Mouse (Mus musculus): Measurements from ENCODE around the gene Ddx49. TPM values are rescaled to one million over a fixed set of nuclear protein-coding genes. Genes with fewer than 3 reads are reported as not detected.

The Ddx49 gene
- total RNA-seq (2021) = 10 to 100 TPM; 49.0 to 53.0 TPM
- long read RNA-seq, transcript Ddx49-201 (13 exons, 2,137 nt) = major isoform, 21 of 33 reads
- long read RNA-seq, partial matches to known transcripts = 0 of 33 reads
- long read RNA-seq, other reads (novel, unspliced or antisense) = 12 of 33 reads

- DNase-seq (ENCODE audit: low spot score in 2 of 2) = peak; percentile 93 to 94
Observed at GRCm38 (mm10) chr8:70302358-70302890, at the start of gene Ddx49, which contains the start of gene Cope. TSS of gene Ddx49 (minus strand) at chr8:70302489. TSS of gene Cope (plus strand) at chr8:70302518.

DNA sequence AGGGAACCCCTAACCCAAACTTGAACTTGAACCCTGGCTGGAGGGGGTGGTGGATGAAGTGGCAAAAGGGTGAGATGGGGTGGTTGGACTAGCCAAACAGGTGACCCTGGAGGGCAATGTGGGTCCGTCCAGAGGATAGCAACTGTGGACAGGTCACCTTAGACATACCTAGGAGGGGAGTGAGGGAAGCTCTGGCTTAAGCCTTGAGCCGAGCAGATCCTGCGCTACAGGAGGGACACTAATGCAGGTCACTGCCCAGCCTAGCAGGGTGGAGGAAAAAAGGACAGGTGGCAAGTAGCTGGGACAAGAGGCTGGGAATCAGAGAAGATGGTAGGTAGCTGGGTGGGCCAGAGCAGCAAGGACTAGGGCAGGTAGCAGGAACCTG lies 49.7 kb upstream of the Ddx49 start:
- DNase-seq (ENCODE audit: low spot score in 2 of 2) = no peak

- DNase-seq (ENCODE audit: low spot score in 2 of 2) = no peak
Observed at GRCm38 (mm10) chr8:70351035-70351999, 49.0 kb upstream of the Ddx49 start.

GRCm38 (mm10) chr8:70347860-70348420 lies 45.7 kb upstream of the Ddx49 start:
- no peak for DNase-seq (ENCODE audit: low spot score in 2 of 2)

DNA sequence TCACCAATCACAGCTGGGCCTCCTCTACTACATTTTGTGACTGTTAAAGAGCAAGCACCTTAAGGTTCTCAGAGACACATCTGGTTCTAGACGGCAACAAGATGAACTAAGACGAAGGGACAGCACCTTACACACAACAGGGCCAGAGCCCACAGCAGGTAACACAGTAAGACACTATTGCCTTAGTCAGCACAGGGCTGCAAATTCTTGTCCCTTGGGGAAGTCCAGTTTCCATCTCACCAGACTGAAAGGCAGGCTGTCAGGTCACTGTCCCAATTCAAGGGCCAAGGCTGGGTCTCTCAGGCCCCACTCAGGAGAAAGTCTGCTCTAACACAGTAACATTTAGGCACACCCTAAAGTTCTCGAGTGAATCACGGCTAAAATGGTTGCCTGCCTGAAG lies 45.2 kb upstream of the Ddx49 start:
- DNase-seq (ENCODE audit: low spot score in 2 of 2) = no peak

DNA sequence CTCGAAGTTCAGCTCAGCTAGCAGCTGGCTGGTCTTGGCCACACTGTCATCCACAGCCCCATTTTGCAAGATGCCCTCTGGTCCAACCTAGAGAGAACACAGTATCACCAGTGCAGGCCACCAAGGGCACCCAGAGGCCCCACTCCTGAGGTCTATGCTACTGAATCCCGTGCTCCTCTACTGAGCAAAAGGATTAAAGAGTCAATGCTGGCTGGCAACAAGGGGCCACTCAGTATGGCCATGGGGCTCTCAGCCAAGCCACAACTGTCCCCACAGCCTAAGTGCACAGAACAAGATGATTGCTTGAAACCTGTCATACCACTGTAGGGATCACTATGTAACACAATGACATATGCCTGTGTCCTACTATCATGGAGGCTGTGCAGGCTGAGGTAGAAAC lies 42.0 kb upstream of the Ddx49 start:
- no peak for DNase-seq (ENCODE audit: low spot score in 2 of 2)

DNA sequence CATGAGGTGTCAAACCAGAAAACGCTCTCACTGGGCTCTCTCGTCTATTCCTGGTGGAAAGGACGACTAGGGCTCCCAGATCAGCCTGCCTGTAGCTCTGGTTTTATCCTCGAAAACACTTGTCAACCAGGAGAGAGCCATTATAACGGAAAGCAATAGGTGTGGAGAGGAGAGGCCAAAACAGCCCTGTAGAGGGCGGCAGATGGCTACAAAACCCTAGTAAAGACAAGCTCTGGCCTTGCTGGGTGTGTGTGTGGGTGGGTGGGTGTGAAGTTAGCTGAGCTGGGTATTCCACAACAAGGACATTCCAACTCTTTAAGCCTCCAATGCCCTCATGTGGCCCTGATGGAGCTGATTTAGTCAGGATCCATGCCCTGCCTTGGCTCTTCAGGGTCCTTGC lies 41.4 kb upstream of the Ddx49 start:
- peak; percentile 67 to 77 for DNase-seq (ENCODE audit: low spot score in 2 of 2)

DNA sequence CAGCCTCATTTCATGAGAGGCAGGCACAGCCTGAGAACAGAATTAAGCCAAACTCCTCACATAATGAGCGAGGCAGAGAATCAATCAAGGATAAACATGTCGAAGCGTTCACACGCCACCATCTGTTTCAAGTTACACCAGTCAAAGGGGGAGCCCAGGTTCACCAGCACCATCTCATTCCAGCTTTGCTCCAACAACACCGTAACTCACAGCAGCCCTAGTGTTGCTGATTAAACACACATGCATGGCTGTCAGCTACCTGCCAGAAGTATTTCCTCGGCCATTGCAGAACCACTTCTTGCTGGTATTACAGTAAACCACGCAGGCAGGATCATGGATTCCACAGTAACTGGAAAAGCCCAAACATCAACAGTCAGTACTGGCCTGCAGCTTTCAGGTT lies 40.8 kb upstream of the Ddx49 start:
- no peak for DNase-seq (ENCODE audit: low spot score in 2 of 2)

GRCm38 (mm10) chr8:70342007-70342406 lies 39.7 kb upstream of the Ddx49 start:
- no peak for DNase-seq (ENCODE audit: low spot score in 2 of 2)

DNA sequence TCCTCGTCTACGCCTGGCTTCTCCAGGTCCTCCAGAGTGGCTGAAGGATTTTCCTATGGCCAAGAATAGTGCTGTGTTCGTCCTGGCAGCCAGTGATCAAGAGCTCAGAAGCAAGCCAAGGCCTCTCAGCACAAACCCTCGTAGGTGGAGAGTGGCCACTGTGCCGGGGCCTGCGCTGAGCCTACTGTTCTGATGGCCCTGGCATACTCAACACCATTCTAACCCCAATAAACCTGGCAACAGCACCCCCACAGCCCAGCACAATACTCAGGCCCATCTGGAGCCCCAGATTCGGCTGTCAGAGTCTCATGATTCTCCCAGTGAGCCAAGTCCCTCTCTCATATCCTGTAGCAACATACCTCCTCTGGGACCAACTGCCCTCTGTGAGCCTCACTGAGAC lies 38.4 kb upstream of the Ddx49 start:
- DNase-seq (ENCODE audit: low spot score in 2 of 2) = no peak

DNA sequence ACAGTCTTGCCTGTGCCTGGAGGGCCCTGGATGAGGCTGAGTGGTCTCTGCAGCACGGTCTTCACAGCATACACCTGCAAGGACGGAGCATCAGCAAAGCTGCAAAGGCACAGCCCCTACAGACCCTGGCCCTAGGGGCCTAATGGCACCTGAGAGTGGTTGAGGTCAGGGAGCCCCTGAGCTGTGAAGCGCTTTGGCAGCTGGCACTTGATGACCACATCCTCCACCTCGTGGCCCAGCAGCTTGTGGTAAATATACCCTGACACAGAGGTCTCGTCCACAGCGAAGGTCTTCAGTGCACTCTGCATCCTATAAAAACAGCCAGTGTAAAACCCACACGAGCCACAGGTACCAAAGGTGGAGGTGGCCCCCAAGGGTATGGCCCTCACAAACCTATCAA lies 36.6 kb upstream of the Ddx49 start:
- DNase-seq (ENCODE audit: low spot score in 2 of 2) = no peak

DNA sequence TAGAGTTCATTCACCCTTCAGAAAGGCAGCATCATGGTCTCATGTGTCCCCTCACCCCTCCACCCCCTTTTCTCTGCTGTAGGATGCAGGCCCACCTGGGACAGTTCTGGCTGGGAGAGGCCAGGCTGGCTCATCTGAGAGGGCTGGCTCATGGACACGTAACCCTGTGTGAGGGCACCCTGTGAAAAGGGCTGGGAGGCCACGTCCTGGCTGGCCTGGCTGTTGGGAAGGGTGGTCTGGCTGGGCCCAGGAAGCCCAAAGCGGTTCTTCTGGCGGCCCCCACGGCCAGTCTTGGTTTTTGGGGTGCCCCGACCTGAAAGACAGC lies 30.6 kb upstream of the Ddx49 start:
- DNase-seq (ENCODE audit: low spot score in 2 of 2) = no peak

GRCm38 (mm10) chr8:70332070-70332877 lies 30.0 kb upstream of the Ddx49 start:
- DNase-seq (ENCODE audit: low spot score in 2 of 2) = peak; percentile 85 to 88

GRCm38 (mm10) chr8:70331526-70331925 lies 29.2 kb upstream of the Ddx49 start:
- peak in 1 of 2 experiments; percentile 56 for DNase-seq (ENCODE audit: low spot score in 2 of 2)

DNA sequence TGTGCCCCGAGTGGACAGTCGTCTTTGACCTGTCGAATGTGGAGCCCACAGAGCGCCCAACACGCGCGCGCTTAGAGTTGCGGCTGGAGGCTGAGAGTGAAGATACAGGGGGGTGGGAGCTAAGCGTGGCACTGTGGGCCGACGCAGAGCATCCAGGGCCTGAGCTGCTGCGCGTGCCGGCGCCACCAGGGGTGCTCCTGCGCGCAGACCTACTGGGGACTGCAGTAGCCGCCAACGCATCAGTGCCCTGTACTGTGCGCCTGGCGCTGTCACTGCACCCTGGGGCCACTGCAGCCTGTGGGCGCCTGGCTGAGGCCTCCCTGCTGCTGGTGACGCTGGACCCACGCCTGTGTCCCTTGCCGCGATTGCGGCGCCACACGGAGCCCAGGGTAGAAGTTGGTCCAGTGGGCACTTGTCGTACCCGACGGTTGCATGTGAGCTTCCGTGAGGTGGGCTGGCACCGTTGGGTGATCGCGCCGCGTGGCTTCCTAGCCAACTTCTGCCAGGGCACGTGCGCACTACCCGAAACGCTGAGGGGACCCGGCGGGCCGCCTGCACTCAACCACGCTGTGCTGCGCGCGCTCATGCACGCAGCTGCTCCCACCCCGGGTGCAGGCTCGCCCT lies 28.6 kb upstream of the Ddx49 start:
- DNase-seq (ENCODE audit: low spot score in 2 of 2) = peak; percentile 81 to 86

DNA sequence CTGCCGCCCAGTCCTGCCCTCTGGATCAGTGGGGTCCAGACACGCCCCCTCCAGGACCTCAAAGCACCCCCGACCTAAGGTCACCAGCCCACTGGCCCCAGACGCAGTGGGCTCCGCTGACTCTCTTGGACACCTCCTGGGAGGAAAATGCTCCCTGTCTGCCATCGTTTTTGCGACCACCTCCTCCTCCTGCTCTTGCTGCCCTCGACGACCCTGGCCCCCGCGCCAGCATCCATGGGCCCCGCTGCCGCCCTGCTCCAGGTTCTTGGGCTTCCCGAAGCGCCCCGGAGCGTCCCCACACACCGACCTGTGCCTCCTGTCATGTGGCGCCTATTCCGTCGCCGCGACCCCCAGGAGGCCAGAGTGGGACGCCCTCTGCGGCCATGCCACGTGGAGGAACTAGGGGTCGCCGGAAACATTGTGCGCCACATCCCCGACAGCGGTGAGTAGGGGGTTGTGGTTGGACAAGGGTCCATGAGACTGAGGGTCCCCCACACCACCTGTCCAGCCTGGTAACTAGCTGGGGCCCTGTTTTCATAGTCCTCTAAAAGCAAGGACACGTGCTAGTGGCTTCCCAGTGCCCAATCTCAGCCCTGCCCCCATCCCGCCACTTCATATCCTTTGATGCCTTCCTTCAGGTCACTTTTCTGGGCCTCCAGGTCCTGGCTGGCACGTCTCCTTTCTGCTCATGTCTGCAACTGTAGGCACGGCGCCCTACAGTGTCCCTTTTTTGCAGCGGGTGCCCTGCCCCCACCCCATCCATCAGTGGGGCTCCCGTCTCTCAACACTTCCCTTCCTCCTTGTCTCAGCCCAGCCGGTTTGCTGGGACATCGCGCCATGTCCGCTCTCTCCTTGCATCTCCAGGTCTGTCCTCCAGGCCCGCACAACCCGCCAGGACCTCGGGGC lies 27.8 kb upstream of the Ddx49 start:
- DNase-seq (ENCODE audit: low spot score in 2 of 2) = peak; percentile 48 to 62

DNA sequence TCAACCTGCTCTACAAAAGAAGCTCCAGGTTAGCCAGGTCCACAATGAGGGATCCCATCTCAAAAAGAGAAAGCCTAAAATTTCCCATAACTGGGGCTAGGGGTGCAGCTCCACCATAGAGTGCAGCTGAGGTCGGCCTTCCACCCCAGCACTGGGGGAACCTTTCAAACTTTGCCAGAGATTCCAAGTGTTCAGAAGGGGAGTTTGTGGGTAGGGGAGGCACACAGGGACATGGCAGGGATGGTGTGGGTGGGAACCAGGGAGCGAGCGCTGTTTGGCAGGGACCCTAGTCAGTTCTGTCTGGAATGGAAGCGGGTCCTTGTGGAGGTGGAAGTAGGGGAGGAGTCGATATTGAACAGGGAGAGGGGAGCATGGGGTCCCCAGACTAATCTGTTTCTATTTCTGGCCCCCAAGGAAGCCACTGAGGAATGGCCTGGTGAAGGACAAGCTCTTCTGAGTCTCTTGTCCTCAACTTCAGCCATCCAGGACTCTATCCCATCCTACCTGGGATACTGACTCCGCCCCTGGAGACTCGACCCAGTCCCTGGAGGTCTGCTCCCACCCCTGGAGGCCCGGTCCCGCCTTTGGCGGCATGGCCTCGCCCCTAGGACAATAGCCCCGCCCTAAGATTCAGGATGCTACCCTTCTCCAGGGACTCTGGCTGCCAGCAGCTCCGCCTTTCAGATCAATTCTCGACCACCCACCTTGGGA lies 27.0 kb upstream of the Ddx49 start, which contains the start of gene Gdf1:
Gene Gdf1 (plus strand): TSS at position 694 of the 711 bp plus-strand sequence.
- DNase-seq (ENCODE audit: low spot score in 2 of 2) = no peak

- DNase-seq (ENCODE audit: low spot score in 2 of 2) = no peak
Observed at GRCm38 (mm10) chr8:70327512-70327911, 25.2 kb upstream of the Ddx49 start.

DNA sequence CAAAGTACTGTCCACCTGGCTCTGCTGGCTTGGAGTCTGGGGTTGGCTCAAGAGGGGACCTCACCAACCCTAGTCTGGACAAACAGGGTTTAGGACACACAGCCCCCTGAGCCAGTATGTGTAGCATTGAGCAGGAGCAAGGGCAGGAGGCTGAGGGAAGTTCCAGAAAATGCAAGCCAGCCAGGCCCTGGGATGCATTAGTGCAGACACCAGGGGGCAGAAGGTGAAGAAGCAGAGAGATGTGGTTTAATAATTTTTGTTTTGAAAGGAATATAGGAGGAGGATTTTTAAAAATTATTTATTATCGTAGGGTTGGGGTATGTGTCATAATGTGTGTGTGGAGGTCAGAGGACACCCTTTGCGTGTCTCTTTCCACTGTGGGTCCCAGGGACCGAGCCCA lies 21.4 kb upstream of the Ddx49 start:
- DNase-seq (ENCODE audit: low spot score in 2 of 2) = no peak
